Mouse (Mus musculus) T-helper 1 cell (primary cell): Measurements from ENCODE around the gene Ube2j1.

Source experiments
- in situ Hi-C: fragments of 300-600 bp; cut with MboI, MseI; formaldehyde crosslinking; loops from one replicate; pipeline ENCODE4 v1.15.1; 2025; ENCODE audit warnings: high pct_unique_total_duplicates

The Ube2j1 gene

DNA sequence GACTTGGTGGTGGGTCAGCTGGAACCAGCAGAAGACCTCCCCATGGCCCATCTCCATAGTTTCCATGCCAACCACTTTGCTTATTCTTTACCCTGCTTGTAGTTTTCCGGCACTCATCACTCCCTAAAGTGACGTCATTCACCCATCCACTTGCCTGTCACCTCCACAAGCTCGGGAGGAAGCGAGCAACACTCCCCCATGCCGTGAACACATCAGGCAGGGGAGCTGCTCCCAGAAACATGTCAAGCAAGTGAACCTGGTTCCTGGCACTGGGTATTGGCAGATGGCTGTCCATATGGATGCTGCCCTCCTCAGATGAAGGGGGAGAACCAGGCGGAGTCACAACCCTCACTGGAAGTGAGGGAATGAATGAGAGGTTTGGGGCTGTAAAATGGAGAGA, 37.7 kb downstream of the Ube2j1 start:
- in situ Hi-C loops = no loop called here

DNA sequence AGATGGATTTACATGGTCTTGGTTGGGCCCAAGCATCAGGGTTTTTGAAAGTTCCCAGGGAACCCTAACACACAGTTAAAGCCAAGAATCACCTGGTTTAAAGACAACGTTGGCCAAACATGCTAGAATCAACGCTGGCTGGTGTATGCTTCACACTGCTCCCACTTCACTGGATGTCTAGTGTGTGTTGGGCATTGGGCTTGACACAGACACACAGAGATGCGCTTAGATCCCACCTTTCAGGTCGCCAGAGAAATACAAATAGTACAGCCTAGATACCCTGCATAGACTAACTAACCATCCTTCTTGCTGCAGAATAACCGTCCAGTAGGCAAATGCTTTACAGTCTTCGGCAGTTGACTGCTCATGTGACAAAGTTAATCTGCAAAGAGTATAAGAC, 39.1 kb downstream of the Ube2j1 start:
- in situ Hi-C loops = no loop called here

DNA sequence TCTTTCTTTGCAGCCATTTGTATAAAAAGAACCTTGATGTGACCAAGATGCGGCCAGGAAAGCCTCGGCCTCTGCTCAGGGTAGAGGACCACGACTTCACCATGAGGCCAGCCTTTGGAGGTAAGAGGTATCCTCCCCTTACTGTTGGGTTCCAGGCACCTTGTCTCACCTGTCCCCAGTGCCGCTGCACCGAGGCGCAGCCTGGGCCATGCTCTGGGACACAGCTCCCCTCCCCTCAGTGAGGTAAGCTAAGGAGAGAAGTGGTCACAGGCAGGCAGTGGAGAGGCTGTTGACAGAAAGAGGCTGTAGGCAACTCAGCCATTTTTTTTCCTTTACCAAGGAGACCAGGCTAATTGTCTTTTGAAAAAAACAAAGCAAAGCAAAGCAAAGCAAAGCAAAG, 40.1 kb downstream of the Ube2j1 start:
- in situ Hi-C loops = no loop called here

DNA sequence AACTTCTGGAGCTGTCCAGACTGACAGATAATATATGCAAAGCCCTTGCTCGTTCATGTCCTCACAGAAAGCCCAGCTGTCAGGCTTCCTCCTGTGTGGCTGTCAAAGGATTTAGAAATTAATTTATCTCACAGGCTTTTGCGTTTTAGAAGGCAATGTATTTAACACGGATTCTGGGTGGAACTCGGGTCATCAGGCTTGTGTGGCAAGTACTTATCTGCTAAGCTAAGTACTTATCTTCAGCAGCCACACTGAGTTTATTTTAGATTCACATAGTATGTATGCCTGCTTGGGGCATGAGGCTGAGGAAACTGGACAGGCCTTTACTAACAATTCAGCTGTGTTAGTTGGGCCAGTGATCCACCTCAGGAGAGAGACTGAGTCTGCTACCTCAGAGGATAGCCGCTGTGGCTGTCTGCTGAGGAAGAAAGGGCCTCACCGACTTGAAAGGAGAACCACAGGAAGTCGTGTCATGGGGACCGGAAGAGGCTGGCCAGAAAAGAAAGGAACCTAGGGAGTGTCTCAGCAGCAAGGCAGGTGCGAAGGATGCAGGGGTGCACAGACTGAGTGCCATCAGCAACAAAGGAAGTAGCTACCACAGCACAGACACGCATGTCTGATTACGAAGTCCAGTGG, 41.4 kb downstream of the Ube2j1 start:
- in situ Hi-C loops = no loop called here

DNA sequence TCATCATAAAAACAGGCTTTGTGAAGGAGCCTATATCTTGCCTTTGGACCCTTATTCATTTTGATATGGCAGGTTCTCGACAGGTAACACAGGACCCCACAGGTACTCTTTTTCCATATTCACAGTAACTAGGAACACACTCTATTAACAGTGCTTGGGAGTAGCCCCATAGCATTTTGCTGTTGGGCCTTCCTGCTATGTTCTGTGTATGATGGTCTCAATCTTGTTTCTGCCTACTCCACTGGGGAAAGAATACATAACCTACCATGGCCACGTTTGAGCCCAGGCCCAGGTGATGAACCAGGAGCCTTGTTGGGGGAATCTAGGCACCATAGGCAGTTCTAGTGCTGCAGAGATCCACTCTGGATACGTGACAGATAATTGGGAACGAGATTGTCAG, 43.2 kb downstream of the Ube2j1 start:
- in situ Hi-C loops = no loop called here

DNA sequence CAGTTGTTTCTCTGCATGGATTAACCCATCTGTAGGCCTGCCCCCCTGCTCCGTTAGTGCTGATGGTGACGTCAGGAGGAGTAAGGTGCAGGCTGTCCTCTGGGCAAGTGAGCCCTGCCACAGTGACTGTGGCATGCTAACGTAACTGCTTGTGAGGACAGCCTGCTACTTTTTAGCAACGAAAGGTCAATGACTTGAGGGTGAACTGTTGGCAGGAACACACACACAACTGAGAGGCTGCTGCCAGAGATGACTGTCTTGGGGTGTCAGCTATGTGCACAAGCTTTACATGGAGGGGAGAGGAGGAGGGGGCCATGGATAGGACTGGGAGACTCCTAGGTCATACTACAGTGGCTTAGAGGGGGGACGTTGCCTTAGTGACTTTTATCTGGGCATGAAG, 43.6 kb downstream of the Ube2j1 start:
- in situ Hi-C loops = no loop called here

DNA sequence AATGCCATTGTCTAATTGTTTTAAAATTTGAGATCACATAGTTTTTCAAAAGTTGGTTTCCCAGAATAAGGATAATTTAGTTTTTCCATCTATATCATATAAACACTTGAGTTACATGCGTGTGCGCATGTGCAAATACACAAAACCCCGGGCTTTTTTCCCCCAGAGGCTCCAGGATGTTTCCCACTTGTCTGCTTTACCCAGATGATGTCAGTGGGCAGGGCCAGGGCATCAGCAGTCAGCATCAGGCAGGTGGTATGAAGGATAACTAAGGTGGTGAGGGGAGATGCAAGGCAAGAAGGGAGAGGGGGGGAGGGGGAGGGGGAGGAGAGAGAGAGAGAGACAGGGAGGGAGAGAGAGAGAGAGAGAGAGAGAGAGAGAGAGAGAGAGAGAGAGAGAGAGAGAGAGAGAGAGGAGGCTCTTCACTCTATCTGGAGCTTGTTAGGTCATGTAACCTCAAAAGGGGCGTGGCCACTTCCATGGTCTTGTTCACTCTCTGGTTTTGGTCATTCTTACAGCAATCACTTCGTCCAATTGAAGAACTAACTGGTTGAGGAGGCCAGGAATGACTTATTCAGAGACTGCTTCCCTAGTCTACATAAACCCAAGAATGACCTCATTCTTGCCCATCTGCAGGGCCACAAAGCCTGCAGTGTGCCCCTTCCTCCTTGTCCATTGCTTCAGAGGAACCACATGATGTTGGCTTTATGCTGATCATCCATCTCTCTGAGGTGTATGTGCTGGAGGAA, 44.7 kb downstream of the Ube2j1 start:
- in situ Hi-C loops = no loop called here

DNA sequence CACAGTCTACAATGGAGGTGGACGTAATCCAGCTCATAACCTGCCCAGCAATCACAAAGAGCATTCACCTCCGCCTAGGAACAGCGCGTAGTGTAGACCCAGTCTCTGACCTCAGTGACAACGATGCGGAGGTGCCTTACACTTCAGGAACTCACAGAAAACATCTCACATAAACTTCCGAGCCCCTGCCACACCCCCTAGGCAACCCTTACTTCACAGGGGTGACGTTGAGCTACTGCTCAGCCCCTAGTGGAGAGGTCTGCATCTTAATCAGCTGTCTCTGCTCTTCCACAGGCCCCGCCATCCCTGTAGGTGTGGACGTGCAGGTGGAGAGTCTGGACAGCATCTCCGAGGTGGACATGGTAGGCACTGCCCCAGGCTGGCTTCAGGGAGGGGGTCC, 45.9 kb downstream of the Ube2j1 start:
- in situ Hi-C loops = no loop called here

DNA sequence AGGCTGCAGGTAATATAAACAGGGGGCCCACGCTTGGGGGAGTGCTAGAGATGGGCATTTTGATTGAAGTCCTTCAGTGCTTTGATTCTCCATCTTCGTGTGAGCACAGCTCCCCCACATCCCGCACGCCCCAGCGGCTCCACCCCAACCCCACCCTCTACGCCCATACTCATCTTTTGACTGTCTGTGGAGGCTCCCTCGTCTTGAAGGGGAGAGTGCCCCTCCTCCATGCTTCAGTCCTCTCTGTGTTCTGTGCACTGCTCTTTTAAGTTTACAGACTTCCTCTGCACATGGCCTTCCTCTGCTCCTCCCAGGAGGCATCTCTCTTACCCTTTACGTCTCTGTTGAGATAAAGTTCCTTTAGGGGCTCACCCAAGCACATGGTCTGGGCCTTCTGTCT, 46.5 kb downstream of the Ube2j1 start:
- in situ Hi-C loops = no loop called here

DNA sequence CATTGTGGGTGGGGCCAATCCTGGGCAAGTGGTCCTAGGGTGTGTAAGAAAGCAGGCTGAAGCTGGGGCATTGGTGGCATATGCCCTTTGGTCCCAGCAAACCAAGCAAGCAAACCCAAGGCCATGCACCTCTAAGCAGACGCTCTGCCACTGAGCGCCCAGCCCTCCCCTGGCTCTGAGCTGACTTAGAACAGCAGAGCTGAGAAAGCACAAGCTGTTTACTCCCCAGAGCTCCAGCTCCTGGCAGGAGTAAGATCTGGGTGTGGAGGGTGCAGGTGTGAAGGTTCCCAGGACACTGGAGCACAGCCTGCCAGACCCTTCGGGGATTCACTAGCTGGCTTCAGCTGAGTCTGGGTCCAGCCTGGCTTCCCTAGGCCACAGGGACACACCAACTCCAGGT, 47.3 kb downstream of the Ube2j1 start:
- in situ Hi-C loops = no loop called here

DNA sequence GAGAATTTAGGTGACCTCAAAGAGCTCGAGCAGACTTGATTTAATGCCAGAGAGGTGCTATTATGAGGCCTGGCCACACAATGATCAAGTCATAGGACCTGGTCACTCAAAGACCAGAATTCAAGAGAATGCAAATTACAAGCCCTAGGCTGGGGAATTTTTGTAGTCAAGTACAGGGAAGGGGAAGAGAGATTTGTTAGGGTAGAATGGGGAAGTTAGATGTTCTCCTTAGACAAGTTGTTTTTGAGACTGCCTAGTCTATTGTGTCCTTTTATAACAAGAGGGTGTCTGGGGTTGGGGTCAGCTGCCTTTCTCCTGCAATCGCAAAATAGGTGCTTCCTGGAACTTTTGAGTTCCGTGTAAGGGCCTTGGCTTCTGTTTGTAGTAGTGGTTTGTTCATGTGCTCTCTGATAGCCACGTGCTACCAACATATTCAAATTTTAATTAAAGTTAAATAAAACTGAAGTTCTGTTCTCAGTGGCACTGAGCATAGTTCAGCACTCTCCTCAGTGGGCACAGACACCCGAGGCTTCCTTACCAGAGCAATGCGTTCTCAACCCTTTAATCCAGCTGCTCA, 68.0 kb downstream of the Ube2j1 start:
- in situ Hi-C loops = no loop called here
